Mouse (Mus musculus) cerebellum, adult 9-10 months (tissue): Measurements from ENCODE around the gene Cyp24a1.

ENCODE experiments used
- DNase-seq: peaks from one replicate; pipeline ENCODE4 v3.0.0; 2022

Gene Cyp24a1

GRCm38 (mm10) chr2:170436204-170436603 is 60.7 kb downstream of the Cyp24a1 start:
- no peak for DNase-seq
